Mouse (Mus musculus) stomach, postnatal 0 days (tissue): ENCODE data around the gene Olfr1420.

Source experiments
- CTCF ChIP-seq: IDR thresholded peaks from 2 replicates; pipeline ENCODE4 v1.5.1; 2016; ENCODE audit warnings: antibody characterized with exemption, low read depth, mild to moderate bottlenecking, moderate library complexity
- EP300 ChIP-seq: optimal IDR thresholded peaks from 2 replicates; pipeline ENCODE3; 2016; ENCODE audit warnings: antibody characterized with exemption

DNA sequence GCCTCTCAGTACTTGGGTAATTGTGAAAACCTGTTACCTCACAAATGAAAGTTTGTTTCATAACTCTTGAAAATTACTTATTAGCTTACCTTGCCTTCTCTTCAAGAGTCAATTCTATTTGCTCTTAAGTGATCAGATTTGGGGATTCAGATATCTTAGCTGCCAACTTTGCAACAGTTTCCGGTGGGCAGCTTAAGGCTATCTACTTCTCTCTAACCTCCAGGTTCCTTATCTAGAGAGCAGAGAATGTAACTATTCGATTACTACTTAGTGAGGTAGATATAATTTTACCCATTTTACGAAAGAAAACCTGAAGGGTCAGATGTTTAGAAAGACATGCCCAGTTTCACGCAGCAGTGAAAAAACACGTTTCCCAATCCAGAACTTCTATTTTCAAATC, 24.7 kb downstream of the Olfr1420 start:
- TF ChIP-seq EP300, result no peak
- TF ChIP-seq CTCF, result no peak
